Mouse (Mus musculus) kidney, embryonic 15.5 days (tissue): Measurements from ENCODE around the gene Mroh2a. TPM values are rescaled to one million over a fixed set of nuclear protein-coding genes. Genes with fewer than 3 reads are reported as not detected.
A peak's percentile ranks its signal among the peaks of the same experiment; 100 is the strongest.

Experiments
- ATAC-seq: fragments of 200-750 bp; cut with Nextera tagmentation; replicated peaks from 2 replicates; pipeline ENCODE4 v1.8.0; 2017; ENCODE audit warnings: moderate TSS enrichment; ENCODE audit not compliant: low FRiP score
- H3K27ac ChIP-seq: fragments of 300-500 bp; sonication (generic); 2 replicates; pipeline ENCODE4 v1.5.1; 2015; ENCODE audit warnings: mild to moderate bottlenecking, inconsistent platforms
- H3K27me3 ChIP-seq: fragments of 300-500 bp; sonication (generic); 2 replicates; pipeline ENCODE4 v1.6.1; 2015; ENCODE audit warnings: inconsistent platforms
- H3K36me3 ChIP-seq: fragments of 300-500 bp; sonication (generic); 2 replicates; pipeline ENCODE4 v1.6.1; 2015; ENCODE audit warnings: inconsistent platforms
- H3K4me1 ChIP-seq: fragments of 300-500 bp; sonication (generic); 2 replicates; pipeline ENCODE4 v1.6.1; 2015; ENCODE audit warnings: inconsistent platforms
- H3K4me2 ChIP-seq: fragments of 300-500 bp; sonication (generic); 2 replicates; pipeline ENCODE4 v1.6.1; 2015; ENCODE audit warnings: moderate library complexity, mild to moderate bottlenecking, inconsistent platforms
- H3K4me3 ChIP-seq: fragments of 300-500 bp; sonication (generic); replicated peaks from 2 replicates; pipeline ENCODE4 v1.5.1; 2015; ENCODE audit warnings: mild to moderate bottlenecking, inconsistent platforms
- H3K9ac ChIP-seq: fragments of 300-500 bp; sonication (generic); 2 replicates; pipeline ENCODE4 v1.6.1; 2015; ENCODE audit warnings: mild to moderate bottlenecking, inconsistent platforms
- H3K9me3 ChIP-seq: fragments of 300-500 bp; sonication (generic); replicated peaks from 2 replicates; pipeline ENCODE4 v1.6.1; 2016; ENCODE audit warnings: inconsistent platforms
- WGBS: fragments of 180-500 bp; shearing (Covaris S2); methylation state at CpG from one replicate; pipeline ENCODE4 v1.1.7; 2015; ENCODE audit warnings: mixed read lengths; 5-methylcytosine and 5-hydroxymethylcytosine counted together
- polyA plus RNA-seq: library from polyadenylated mRNA; unstranded; fragments of >200 nt; fragmentation: Nextera tagmentation; extraction: Ambion mirVana; gene quantifications from 2 replicates; pipeline ENCODE4 v1.2.1, GENCODE M21; 2015

Mroh2a gene
- polyA plus RNA-seq, 1 experiment from 2014 or later: 1.3 TPM

DNA sequence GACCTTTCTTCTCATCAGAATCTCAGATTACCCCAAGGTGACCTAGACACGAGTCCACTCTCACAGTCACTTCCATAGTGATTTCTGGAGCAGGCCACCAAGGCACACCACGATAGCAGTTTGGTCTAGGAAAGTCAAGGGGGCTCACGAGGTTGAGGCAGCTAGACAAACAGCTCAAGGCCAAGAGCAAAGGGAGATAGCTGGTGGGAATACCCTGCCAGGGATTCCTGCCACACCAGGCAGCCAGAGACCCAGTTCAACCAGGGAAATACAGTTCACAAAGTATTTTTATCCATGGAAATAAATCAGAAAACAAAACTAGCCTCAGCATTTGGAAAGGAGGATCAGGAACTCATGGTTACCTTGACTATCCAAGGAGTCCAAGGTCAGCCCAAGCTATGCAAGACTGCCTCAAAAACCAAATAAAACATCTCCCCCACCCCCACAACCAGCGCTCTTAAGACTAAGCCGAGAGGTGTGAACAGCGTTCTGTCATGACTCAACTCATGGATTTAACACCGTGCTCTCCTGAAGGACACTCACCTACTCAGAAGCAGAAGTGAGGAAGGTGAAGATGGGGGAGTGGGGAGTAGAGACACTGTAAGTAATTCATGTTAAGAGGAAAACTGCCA lies 37.6 kb downstream of the Mroh2a start:
- no peak for ATAC-seq

GRCm38 (mm10) chr1:88264869-88265240 lies 38.1 kb downstream of the Mroh2a start:
- Histone ChIP-seq H3K27me3 (no peaks in the 10 kb centered on the region), H3K9me3 (no peaks in the 10 kb centered on the region), H3K4me1 (peaks cover 11% of the 10 kb centered on the region), H3K9ac (no peak overlapping the region), H3K4me2 (no peak overlapping the region), H3K36me3 (peaks cover 100% of the 10 kb centered on the region), H3K4me3 (no peak overlapping the region), H3K27ac (no peak overlapping the region)
- WGBS: 75% methylated on average over 4 of the region's 4 CpGs
- ATAC-seq: no peak

More for the DNA sequence above, 37.6 kb downstream of the Mroh2a start:
- Histone ChIP-seq H3K27ac (no peak overlapping the region), H3K9me3 (no peaks in the 10 kb centered on the region), H3K36me3 (peaks cover 98% of the 10 kb centered on the region), H3K4me3 (no peak overlapping the region), H3K27me3 (no peaks in the 10 kb centered on the region), H3K9ac (no peak overlapping the region), H3K4me1 (peaks cover 16% of the 10 kb centered on the region), H3K4me2 (no peak overlapping the region)
- 85% methylated on average over 7 of the region's 7 CpGs for WGBS

GRCm38 (mm10) chr1:88266123-88266522 lies 39.3 kb downstream of the Mroh2a start:
- H3K27me3 ChIP-seq: no peaks in the 10 kb centered on the region
- H3K9ac ChIP-seq: no peak overlapping the region
- H3K27ac ChIP-seq: no peak overlapping the region
- ATAC-seq: no peak
- peaks cover 91% of the 10 kb centered on the region for H3K36me3 ChIP-seq
- H3K4me2 ChIP-seq: no peak overlapping the region
- 0 out of 2 replicates have a peak, but pooled peaks cover 7% of the 10 kb centered on the region for H3K4me1 ChIP-seq
- no peak overlapping the region for H3K4me3 ChIP-seq
- WGBS: 87% methylated on average over 13 of the region's 13 CpGs
- no peaks in the 10 kb centered on the region for H3K9me3 ChIP-seq

DNA sequence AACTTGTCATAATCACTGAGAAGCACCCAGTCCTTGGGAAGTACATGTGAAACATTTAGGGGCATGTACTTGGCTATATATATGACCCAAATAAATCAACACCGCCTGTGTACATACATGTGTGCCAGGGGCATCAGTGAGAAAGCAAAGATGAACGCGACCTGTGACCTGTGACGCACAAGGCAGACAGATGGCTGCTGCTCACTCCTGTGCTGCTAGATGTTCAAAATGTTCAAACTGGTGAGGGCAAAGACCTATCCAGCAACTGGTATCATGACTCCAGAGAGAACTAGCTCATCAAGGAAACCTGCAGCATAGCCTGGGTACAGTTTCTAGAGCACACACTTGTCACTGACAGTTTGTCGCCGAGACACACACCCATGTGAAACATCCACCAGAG lies 40.7 kb downstream of the Mroh2a start:
- Histone ChIP-seq H3K4me2 (no peak overlapping the region), H3K36me3 (peaks cover 91% of the 10 kb centered on the region), H3K9me3 (no peaks in the 10 kb centered on the region), H3K4me3 (no peak overlapping the region), H3K27me3 (no peaks in the 10 kb centered on the region), H3K27ac (no peak overlapping the region), H3K9ac (no peak overlapping the region), H3K4me1 (0 out of 2 replicates have a peak, but pooled peaks cover 3% of the 10 kb centered on the region)
- no peak for ATAC-seq
- 93% methylated on average over 6 of the region's 6 CpGs for WGBS

DNA sequence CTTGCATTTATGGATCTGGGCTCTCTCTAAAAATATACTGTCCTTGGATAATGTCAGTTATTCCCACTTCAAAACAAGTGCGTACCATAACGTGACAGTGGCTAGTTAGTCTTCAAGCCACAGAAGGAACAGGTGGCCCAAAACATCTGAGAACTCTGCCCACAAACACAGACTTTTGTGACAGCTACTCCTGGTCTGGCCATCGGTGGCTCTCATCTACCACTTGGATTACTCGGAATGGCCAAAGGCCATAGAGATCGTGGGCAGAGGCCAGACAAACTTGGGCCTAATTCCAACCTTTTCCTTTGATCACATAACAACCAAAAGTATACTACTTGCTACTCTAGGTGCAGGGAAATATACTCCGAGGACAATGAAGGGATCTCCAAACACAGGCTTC lies 41.3 kb downstream of the Mroh2a start:
- Histone ChIP-seq H3K4me1 (no peaks in the 10 kb centered on the region), H3K4me2 (no peak overlapping the region), H3K27ac (no peak overlapping the region), H3K4me3 (no peak overlapping the region), H3K9ac (no peak overlapping the region), H3K9me3 (no peaks in the 10 kb centered on the region), H3K27me3 (no peaks in the 10 kb centered on the region), H3K36me3 (peaks cover 91% of the 10 kb centered on the region)
- WGBS: 86% methylated on average over 6 of the region's 6 CpGs
- no peak for ATAC-seq

DNA sequence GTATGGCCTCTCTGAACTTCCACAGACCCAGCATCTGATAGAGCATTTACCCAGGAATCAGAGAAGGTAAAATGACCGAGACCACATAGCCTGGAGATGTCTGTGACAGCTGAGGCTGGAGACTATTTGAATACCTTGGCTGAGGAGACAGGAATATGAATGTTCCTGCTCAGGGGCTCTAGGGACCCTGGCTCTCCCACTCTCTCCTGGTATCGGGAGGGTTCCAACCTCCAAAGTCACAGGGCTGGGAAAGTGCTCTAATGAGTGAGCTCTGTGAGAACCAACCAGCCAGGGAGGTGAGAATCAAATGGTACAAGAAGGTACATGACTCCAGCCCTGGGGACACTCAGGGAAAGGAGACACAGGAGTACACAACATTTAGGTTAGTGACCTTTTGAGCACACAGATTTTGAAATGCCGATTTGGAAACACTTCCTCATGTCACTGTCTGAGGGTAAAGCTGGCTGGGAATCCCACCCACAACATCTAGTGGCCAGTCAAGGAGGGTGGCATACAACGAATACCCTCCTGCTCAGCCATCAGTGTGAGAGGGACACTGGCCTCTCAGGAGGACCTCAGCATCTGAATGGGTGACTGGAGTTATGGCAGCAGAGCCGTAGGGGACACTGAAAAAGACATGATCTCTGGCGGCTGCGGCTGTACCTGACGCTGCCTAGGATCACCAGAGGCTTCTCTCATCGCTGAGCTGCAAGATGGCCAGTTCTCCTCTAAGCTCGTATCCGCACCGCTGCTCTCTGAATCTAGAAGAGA lies 42.9 kb downstream of the Mroh2a start:
- Histone ChIP-seq H3K9me3 (no peaks in the 10 kb centered on the region), H3K9ac (no peak overlapping the region), H3K4me3 (no peak overlapping the region), H3K27me3 (no peaks in the 10 kb centered on the region), H3K4me1 (no peaks in the 10 kb centered on the region), H3K4me2 (no peak overlapping the region), H3K36me3 (peaks cover 91% of the 10 kb centered on the region), H3K27ac (no peak overlapping the region)
- no peak for ATAC-seq
- 89% methylated on average over 12 of the region's 12 CpGs for WGBS

DNA sequence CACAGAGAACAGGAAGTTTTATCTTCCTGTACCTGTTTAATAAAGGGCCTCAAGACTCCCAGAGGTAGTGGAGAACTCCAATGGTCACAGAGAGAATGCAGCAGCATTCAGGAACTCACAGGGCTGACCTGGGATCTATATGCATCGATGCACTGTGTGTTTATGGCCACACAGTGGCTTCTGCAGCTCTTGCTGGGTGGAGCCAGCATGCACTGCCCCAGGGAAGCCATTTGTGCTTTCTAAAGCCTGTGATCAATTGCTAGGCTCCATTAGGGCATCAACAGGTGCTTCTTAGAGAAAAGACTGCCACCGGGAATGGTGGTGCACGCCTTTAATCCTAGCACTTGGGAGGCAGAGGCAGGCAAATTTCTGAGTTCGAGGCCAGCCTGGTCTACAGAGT lies 46.1 kb downstream of the Mroh2a start:
- Histone ChIP-seq H3K27me3 (no peaks in the 10 kb centered on the region), H3K36me3 (peaks cover 72% of the 10 kb centered on the region), H3K9me3 (no peaks in the 10 kb centered on the region), H3K27ac (no peak overlapping the region), H3K9ac (no peak overlapping the region), H3K4me3 (no peak overlapping the region), H3K4me1 (peaks cover 20% of the 10 kb centered on the region), H3K4me2 (no peak overlapping the region)
- WGBS: 64% methylated on average over 4 of the region's 4 CpGs
- ATAC-seq: no peak

GRCm38 (mm10) chr1:88273326-88273725 lies 46.5 kb downstream of the Mroh2a start:
- H3K9ac ChIP-seq: no peak overlapping the region
- no peaks in the 10 kb centered on the region for H3K27me3 ChIP-seq
- H3K4me2 ChIP-seq: no peak overlapping the region
- H3K4me3 ChIP-seq: no peak overlapping the region
- H3K9me3 ChIP-seq: no peaks in the 10 kb centered on the region
- 93% methylated on average over 3 of the region's 3 CpGs for WGBS
- peaks cover 67% of the 10 kb centered on the region for H3K36me3 ChIP-seq
- no peak overlapping the region for H3K27ac ChIP-seq
- ATAC-seq: no peak
- peaks cover 24% of the 10 kb centered on the region for H3K4me1 ChIP-seq

DNA sequence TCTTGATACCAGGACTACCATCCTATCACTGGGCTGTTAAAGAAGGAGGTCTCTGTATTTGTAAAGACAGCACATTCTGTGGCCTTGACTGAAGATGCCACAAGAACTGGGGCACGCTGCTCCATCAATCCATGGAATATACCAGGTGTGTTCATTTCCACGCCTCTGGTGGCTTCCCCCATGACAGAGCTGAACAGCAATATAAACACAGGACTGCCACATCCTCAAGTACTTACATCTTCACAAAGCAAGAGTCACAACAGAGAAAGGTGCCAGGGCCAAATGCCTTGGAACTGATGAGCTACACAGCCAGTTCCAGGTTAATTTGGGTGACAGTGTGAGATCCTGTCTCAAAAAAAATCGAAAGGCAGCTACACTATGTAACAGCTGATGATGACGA lies 47.0 kb downstream of the Mroh2a start:
- Histone ChIP-seq H3K36me3 (peaks cover 62% of the 10 kb centered on the region), H3K9ac (no peak overlapping the region), H3K27me3 (no peaks in the 10 kb centered on the region), H3K4me3 (no peak overlapping the region), H3K4me1 (peaks cover 24% of the 10 kb centered on the region), H3K4me2 (no peak overlapping the region), H3K9me3 (no peaks in the 10 kb centered on the region), H3K27ac (no peak overlapping the region)
- no peak for ATAC-seq
- 82% methylated on average over 4 of the region's 4 CpGs for WGBS

- H3K9ac ChIP-seq: no peak overlapping the region
- H3K27me3 ChIP-seq: no peaks in the 10 kb centered on the region
- H3K27ac ChIP-seq: no peak overlapping the region
- no peak overlapping the region for H3K4me2 ChIP-seq
- peaks cover 55% of the 10 kb centered on the region for H3K36me3 ChIP-seq
- 73% methylated on average over 11 of the region's 11 CpGs for WGBS
- H3K4me3 ChIP-seq: no peak overlapping the region
- H3K9me3 ChIP-seq: no peaks in the 10 kb centered on the region
- no peak for ATAC-seq
- peaks cover 24% of the 10 kb centered on the region for H3K4me1 ChIP-seq
These were observed 47.7 kb downstream of the Mroh2a start for GRCm38 (mm10) chr1:88274371-88275077.

- WGBS: 69% methylated on average over 13 of the region's 13 CpGs
- ATAC-seq: no peak
- Histone ChIP-seq H3K4me1 (peaks cover 24% of the 10 kb centered on the region), H3K27me3 (no peaks in the 10 kb centered on the region), H3K9me3 (no peaks in the 10 kb centered on the region), H3K9ac (0 out of 2 replicates have a peak overlapping the region, but pooled peaks have one; percentile 67), H3K4me2 (peak overlapping the region; percentile 60), H3K4me3 (peak overlapping the region; percentile 50; the same call in 1 of the 2 replicates), H3K27ac (no peak overlapping the region), H3K36me3 (peaks cover 49% of the 10 kb centered on the region)
These were observed 48.4 kb downstream of the Mroh2a start for GRCm38 (mm10) chr1:88275078-88275680.
